Mouse (Mus musculus) ovary, postnatal 36 days (tissue): Measurements from ENCODE around the gene Nphp4.

Source experiments
- DNase-seq: peaks from one replicate; pipeline ENCODE4 v3.0.0; 2022; ENCODE audit warnings: low spot score, mixed read lengths

The Nphp4 gene

GRCm38 (mm10) chr4:152476427-152477023, at the start of gene Nphp4:
Gene Nphp4 (plus strand): TSS chr4:152476706.
- no peak for DNase-seq

GRCm38 (mm10) chr4:152428259-152428658, 48.2 kb upstream of the Nphp4 start:
- DNase-seq, result no peak

GRCm38 (mm10) chr4:152432308-152432707, 44.2 kb upstream of the Nphp4 start:
- DNase-seq, result peak; percentile 24

GRCm38 (mm10) chr4:152434836-152435235, 41.7 kb upstream of the Nphp4 start:
- DNase-seq, result peak; percentile 82

GRCm38 (mm10) chr4:152435255-152435654, 41.3 kb upstream of the Nphp4 start:
- DNase-seq, result peak; percentile 67

- no peak for DNase-seq
These were observed 35.6 kb upstream of the Nphp4 start for GRCm38 (mm10) chr4:152440882-152441281.

- no peak for DNase-seq
These were observed 35.0 kb upstream of the Nphp4 start for GRCm38 (mm10) chr4:152441536-152441935.

GRCm38 (mm10) chr4:152446178-152446577, 30.3 kb upstream of the Nphp4 start:
- DNase-seq, result no peak

GRCm38 (mm10) chr4:152447731-152448665, 28.5 kb upstream of the Nphp4 start:
- no peak for DNase-seq

- DNase-seq, result no peak
These were observed 27.9 kb upstream of the Nphp4 start for GRCm38 (mm10) chr4:152448666-152449018.

- DNase-seq, result no peak
These were observed 25.1 kb upstream of the Nphp4 start for GRCm38 (mm10) chr4:152451371-152451770.

- DNase-seq, result no peak
These were observed 23.4 kb upstream of the Nphp4 start for GRCm38 (mm10) chr4:152453079-152453478.

GRCm38 (mm10) chr4:152454153-152454552, 22.4 kb upstream of the Nphp4 start:
- no peak for DNase-seq

GRCm38 (mm10) chr4:152456609-152457008, 19.9 kb upstream of the Nphp4 start:
- no peak for DNase-seq

- no peak for DNase-seq
These were observed 18.8 kb upstream of the Nphp4 start for GRCm38 (mm10) chr4:152457673-152458072.

GRCm38 (mm10) chr4:152462516-152462915, 14.0 kb upstream of the Nphp4 start:
- DNase-seq, result no peak

- DNase-seq, result no peak
These were observed 13.4 kb upstream of the Nphp4 start for GRCm38 (mm10) chr4:152463147-152463546.

- DNase-seq, result no peak
These were observed 11.4 kb upstream of the Nphp4 start for GRCm38 (mm10) chr4:152465116-152465515.

- no peak for DNase-seq
These were observed 9.9 kb upstream of the Nphp4 start for GRCm38 (mm10) chr4:152466601-152467000.

GRCm38 (mm10) chr4:152467951-152468350, 8.6 kb upstream of the Nphp4 start:
- DNase-seq, result no peak

- DNase-seq, result no peak
These were observed 565 bp upstream of the Nphp4 start for GRCm38 (mm10) chr4:152475941-152476340.

GRCm38 (mm10) chr4:152477106-152477465, 580 bp downstream of the Nphp4 start:
- no peak for DNase-seq

GRCm38 (mm10) chr4:152477466-152478223, 1.1 kb downstream of the Nphp4 start, which contains the start of gene Kcnab2:
Gene Kcnab2 (minus strand): TSS chr4:152477871.
- DNase-seq, result peak; percentile 98
